Mouse (Mus musculus) erythroblast, embryonic 14.5 days (primary cell): Measurements from ENCODE around the gene Stam. TPM values are rescaled to one million over a fixed set of nuclear protein-coding genes. Genes with fewer than 3 reads are reported as not detected.
"Not testable (repeated sequence)": the region's sequence is repeated elsewhere in the genome, so short reads cannot be mapped to it uniquely, and the experiment has no call there.

Experiments used
- H3K27me3 ChIP-seq: 2 replicates; pipeline ENCODE4 v1.6.1; 2012; ENCODE audit warnings: inconsistent platforms; ENCODE audit not compliant: control insufficient read depth
- H3K36me3 ChIP-seq: 2 replicates; pipeline ENCODE4 v1.6.1; 2012; ENCODE audit warnings: mild to moderate bottlenecking, inconsistent platforms; ENCODE audit not compliant: control insufficient read depth
- H3K4me1 ChIP-seq: 2 replicates; pipeline ENCODE4 v1.6.1; 2012; ENCODE audit warnings: inconsistent platforms; ENCODE audit not compliant: control insufficient read depth
- H3K4me3 ChIP-seq: replicated peaks from 2 replicates; pipeline ENCODE3; 2012; ENCODE audit warnings: moderate library complexity, mild to moderate bottlenecking, inconsistent platforms
- H3K9me3 ChIP-seq: 2 replicates; pipeline ENCODE4 v1.6.1; 2012; ENCODE audit warnings: low read length, inconsistent platforms, mixed read lengths; ENCODE audit not compliant: control insufficient read depth
- GATA1 ChIP-seq: IDR thresholded peaks from 2 replicates; pipeline ENCODE4 v1.6.1; 2012; ENCODE audit warnings: low read length, inconsistent platforms, mixed read lengths
- TAL1 ChIP-seq: IDR thresholded peaks from 3 replicates; pipeline ENCODE4 v1.6.1; 2012; ENCODE audit warnings: low read length, inconsistent platforms, mixed read lengths
- polyA plus RNA-seq: library from polyadenylated mRNA; stranded (reverse); fragments of >175 nt; gene quantifications from 2 replicates; pipeline ENCODE4 v1.2.3, GENCODE M21; 2012

Stam gene
- polyA plus RNA-seq, 1 experiment, result 3.8 TPM

DNA sequence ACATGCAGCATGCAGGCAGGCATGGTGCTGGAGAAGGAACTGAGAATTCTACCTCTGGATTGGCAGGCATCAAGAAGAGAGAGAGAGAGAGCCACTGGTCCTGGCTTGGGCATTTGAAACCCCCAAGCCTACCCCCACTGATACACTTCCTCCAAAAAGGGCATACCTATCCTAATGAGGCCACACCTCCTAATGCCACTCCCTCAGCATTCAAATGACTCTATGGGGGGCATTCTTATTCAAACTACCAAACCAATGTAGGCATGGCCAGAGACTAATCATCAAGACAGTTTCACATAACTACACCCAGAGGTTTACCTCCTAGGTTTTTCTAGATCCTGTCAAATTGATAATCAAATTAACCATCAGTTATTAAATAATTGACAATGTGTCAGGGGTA lies 93.8 kb downstream of the Stam start:
- Histone ChIP-seq H3K4me1 (no peaks in the 10 kb centered on the region), H3K4me3 (no peak overlapping the region), H3K9me3 (no peaks in the 10 kb centered on the region), H3K36me3 (no peaks in the 10 kb centered on the region), H3K27me3 (no peaks in the 10 kb centered on the region)
- TF ChIP-seq GATA1 (no peak), TAL1 (no peak)

- no peaks in the 10 kb centered on the region for H3K9me3 ChIP-seq
- peaks cover 7% of the 10 kb centered on the region for H3K4me1 ChIP-seq
- no peak for TF ChIP-seq GATA1
- no peak for TF ChIP-seq TAL1
- no peaks in the 10 kb centered on the region for H3K36me3 ChIP-seq
- no peaks in the 10 kb centered on the region for H3K27me3 ChIP-seq
- H3K4me3 ChIP-seq, result no peak within 1 kb of the TSS
These were observed 100.4 kb downstream of the Stam start, which contains the start of gene Tmem236 for GRCm38 (mm10) chr2:14174334-14174733. Gene Tmem236 (plus strand): TSS chr2:14174523.

DNA sequence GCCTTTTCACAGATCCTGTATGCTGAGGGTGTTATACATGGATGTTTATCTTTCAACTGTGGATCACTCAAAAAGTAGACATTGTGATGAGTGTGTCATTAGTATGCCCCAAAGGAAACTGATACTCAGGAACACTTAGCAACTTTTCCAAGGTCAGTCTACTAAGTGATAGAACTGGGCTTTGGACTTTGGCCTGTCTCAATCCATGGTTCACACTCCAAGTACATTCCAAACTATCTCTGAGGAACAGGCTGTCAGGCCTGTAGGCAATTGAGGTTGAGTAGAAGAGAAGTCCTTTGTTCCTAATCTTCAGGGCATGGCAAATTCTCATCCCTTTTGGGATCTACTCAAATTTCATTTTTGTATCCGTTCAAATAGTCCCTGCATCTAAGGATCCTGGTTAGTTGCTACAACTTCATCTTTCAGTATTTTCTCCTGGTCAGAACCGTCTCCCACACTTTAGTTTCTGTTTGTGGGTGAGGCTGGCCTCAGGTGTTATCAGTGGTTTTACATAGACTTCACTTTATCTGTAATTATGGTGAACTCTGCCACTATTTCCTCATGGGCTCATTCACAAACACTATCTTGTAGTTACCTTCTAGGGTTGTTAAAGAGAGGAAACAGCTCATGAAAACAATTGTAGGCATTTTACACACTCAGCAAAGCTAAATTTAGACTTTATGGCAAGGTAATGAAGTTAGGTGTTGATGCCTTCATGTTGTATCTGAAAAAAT lies 102.7 kb downstream of the Stam start:
- Histone ChIP-seq H3K36me3 (no peaks in the 10 kb centered on the region), H3K27me3 (no peaks in the 10 kb centered on the region), H3K9me3 (no peaks in the 10 kb centered on the region), H3K4me1 (peaks cover 7% of the 10 kb centered on the region), H3K4me3 (no peak overlapping the region)
- TF ChIP-seq GATA1 (no peak), TAL1 (no peak)

DNA sequence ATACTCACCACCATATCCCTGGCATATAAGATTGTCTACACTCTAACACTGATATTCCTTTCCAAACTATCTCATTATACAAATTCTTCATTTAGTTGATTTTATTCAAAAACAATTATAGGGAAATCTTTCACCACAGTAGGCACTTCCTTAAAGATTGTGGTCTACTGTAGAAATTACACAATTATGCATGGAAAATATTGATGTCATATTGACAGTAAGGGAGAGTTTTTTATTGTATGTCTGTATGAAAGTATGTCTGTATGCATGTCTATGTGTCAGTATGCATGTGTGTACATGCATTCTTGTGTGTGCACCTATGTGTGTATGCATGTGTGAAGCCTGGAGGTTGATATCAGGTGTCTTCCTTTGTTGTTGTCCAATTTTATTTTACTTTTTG lies 110.5 kb downstream of the Stam start:
- no peaks in the 10 kb centered on the region for H3K27me3 ChIP-seq
- no peak overlapping the region for H3K4me3 ChIP-seq
- no peaks in the 10 kb centered on the region for H3K4me1 ChIP-seq
- TF ChIP-seq GATA1, result no peak
- TF ChIP-seq TAL1, result no peak
- H3K9me3 ChIP-seq, result no peaks in the 10 kb centered on the region
- H3K36me3 ChIP-seq, result no peaks in the 10 kb centered on the region

DNA sequence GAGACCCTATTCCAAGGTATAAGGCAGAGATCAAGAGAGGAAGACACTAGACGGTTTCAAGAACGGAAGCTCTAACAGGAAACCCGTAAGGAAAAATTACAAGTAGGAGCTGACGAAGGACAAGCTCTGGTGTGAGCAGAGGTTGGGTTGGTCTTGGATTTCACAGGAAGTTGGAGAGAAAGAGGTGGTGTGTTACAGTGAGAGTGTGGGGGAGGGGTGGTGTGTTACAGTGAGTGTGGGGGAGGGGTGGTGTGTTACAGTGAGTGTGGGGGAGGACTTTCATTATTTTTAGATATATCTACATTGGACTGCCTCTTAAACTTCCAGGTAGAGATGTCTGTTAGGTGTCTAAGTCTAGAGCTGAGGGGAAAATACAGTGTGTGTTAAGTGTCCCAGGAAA lies 116.8 kb downstream of the Stam start:
- Histone ChIP-seq H3K9me3 (no peaks in the 10 kb centered on the region), H3K4me3 (no peak overlapping the region), H3K27me3 (no peaks in the 10 kb centered on the region), H3K4me1 (peaks cover 8% of the 10 kb centered on the region), H3K36me3 (no peaks in the 10 kb centered on the region)
- TF ChIP-seq TAL1, result no peak
- TF ChIP-seq GATA1, result no peak

DNA sequence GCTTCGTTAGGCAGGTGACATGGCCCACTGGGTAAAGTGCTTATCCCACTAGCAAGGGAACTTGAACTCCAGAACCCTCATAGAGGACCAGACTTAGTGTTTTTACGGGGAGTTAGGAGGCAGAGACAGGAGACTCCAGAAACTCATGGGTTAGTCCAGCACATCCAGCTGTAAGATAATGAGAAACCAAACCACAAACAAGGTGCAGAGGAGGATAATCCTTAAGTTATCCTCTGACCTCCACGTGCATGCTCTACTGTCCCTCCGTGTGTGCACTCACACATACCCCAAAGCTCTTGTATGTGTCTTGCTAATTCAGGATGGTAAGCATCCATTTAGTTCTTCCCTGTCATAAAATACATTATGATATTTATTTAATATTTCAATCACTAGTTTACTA lies 117.7 kb downstream of the Stam start:
- peaks cover 8% of the 10 kb centered on the region for H3K4me1 ChIP-seq
- H3K36me3 ChIP-seq, result no peaks in the 10 kb centered on the region
- TF ChIP-seq TAL1 (no peak), GATA1 (no peak)
- no peaks in the 10 kb centered on the region for H3K27me3 ChIP-seq
- H3K9me3 ChIP-seq, result no peaks in the 10 kb centered on the region
- H3K4me3 ChIP-seq, result no peak overlapping the region

DNA sequence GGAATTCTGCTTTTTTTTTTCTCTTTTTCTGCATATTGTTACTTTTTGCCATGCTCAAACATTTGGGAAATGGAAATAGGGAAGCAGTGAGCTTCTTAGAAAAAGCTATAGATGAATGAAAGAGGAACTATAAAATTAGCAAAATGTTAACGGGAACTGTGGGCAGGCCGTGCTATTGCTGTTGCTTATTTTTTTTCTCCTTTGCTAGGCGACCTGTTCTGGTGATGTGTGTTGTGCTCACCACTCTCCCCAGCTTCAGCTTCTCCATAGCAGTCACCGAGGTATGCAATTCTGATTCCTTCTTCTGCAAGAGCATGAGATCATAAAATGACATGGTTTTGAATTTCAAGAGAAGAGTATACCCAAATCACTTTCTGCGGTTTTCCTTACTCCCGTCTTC lies 118.1 kb downstream of the Stam start:
- H3K4me3 ChIP-seq, result no peak overlapping the region
- no peaks in the 10 kb centered on the region for H3K27me3 ChIP-seq

GRCm38 (mm10) chr2:14198325-14198903 lies 124.5 kb downstream of the Stam start:
- not testable (repeated sequence) for H3K36me3 ChIP-seq, H3K9me3 ChIP-seq, H3K4me3 ChIP-seq, H3K4me1 ChIP-seq, H3K27me3 ChIP-seq

More for the DNA sequence above, 118.1 kb downstream of the Stam start:
- H3K36me3 ChIP-seq, result no peaks in the 10 kb centered on the region
- peaks cover 8% of the 10 kb centered on the region for H3K4me1 ChIP-seq
- no peak for TF ChIP-seq TAL1
- TF ChIP-seq GATA1, result no peak
- no peaks in the 10 kb centered on the region for H3K9me3 ChIP-seq

Other genes with a start within 250 kb of the Stam start
- 2.6 and 3.3 TPM in 2 replicates for gene Hacd1, start 18.0 kb upstream of the Stam start, polyA plus RNA-seq
- gene Tmem236, start 100.4 kb downstream of the Stam start, polyA plus RNA-seq, result not detected in 2 replicates
- 0.01 and 0.03 TPM in 2 replicates for gene Mrc1, start 155.3 kb downstream of the Stam start, polyA plus RNA-seq